ENCODE assay signal across 7 mouse cellular contexts in the genomic region with DNA sequence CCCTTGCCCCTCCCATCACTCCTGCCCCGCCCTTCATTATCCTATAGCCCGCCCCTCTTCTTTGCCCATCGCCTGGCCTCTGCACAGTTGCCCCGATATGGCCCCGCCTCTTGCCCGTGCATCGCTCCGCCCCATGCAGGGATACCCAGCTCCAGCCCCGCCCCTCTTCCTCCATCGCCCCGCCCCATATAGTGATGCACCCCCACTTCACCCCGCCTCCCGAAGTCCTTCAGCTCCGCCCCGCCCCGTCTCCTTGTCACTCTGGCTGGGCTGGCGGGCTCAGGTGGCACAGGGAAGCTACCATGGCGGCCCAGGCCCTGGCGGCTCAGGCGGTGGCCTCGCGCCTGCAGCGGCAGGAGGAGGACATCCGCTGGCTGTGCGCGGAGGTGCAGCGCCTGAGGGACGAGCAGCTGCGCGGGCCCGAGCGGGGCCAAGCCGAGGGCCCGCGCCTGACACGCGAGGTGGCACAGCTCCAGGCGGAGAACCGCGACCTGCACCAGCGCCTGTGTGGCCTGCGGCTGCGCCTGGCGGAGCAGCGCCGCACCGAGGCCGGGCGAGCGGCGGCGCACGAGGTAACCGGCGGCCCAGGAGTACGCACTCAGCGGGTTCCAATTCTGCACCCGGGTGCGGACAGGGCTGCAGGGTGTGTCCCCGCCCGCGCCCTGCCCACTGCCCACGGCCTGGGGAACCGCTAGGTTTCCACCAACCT. TPM values are rescaled to one million over a fixed set of nuclear protein-coding genes. Genes with fewer than 3 reads are reported as not detected.
DNase-seq lines count a peak whose midpoint lies in the region; ATAC-seq lines count a peak whose summit lies in the region.

A gene (plus strand): TSS at position 256 of the 709 bp plus-strand sequence.

- peak; percentile 98 for ATAC-seq in intestine, embryonic 16.5 days
- ATAC-seq in midbrain, embryonic 11.5 days (ENCODE audit: low FRiP score) = peak; percentile 97

- H3K27me3 ChIP-seq in intestine, embryonic 16.5 days (replicated peaks; ENCODE audit: control insufficient read depth, insufficient read depth, low read length) = no peaks in the 10 kb centered on the region
- peaks cover 2% of the 10 kb centered on the region; the same call in 1 of the 2 replicates for H3K27me3 ChIP-seq in midbrain, embryonic 11.5 days (ENCODE audit: control insufficient read depth, insufficient read depth, low read length)

- H3K27ac ChIP-seq in intestine, embryonic 16.5 days (ENCODE audit: low read length) = peak within 1 kb of the TSS; percentile 75
- peak within 1 kb of the TSS; percentile 45; the same call in 1 of the 2 replicates for H3K27ac ChIP-seq in midbrain, embryonic 11.5 days (ENCODE audit: low read depth, low read length)

- peaks cover 4% of the 10 kb centered on the region; the same call in 1 of the 2 replicates for H3K4me1 ChIP-seq in intestine, embryonic 16.5 days (ENCODE audit: control insufficient read depth, insufficient read depth, low read length)
- peaks cover 3% of the 10 kb centered on the region for H3K4me1 ChIP-seq in midbrain, embryonic 11.5 days (ENCODE audit: control insufficient read depth, insufficient read depth, low read length)

- peak; percentile 97 for DNase-seq in adrenal gland, adult 8-10 months
- peak; percentile 99 for DNase-seq in embryo, embryonic 9.5 days (ENCODE audit: extremely low spot score)
- DNase-seq in gastrocnemius, postnatal 4 days (ENCODE audit: low spot score in 2 of 2) = peak; percentile 83 to 93
- DNase-seq in left cerebral cortex, postnatal 36 days (ENCODE audit: low spot score in 2 of 2) = peak; percentile 93 to 96
- peak; percentile 99 for DNase-seq in midbrain, embryonic 11.5 days (ENCODE audit: low spot score, missing footprints)
- peak; percentile 90 for DNase-seq in skeletal muscle tissue, adult 2 months (ENCODE audit: low read depth, low spot score)

- intact Hi-C loops in left cerebral cortex, postnatal 36 days (cut with DNase I) = no loop called here

- under 1% methylated on average over 58 of the region's 64 CpGs for WGBS in intestine, embryonic 16.5 days
- under 1% methylated on average over 64 of the region's 64 CpGs for WGBS in midbrain, embryonic 11.5 days

- H3K36me3 ChIP-seq in intestine, embryonic 16.5 days (ENCODE audit: control insufficient read depth, insufficient read depth, low read length) = peaks cover 3% of the 10 kb centered on the region; the same call in 1 of the 2 replicates
- no peaks in the 10 kb centered on the region for H3K36me3 ChIP-seq in midbrain, embryonic 11.5 days (ENCODE audit: control insufficient read depth, insufficient read depth, low read length)

- H3K9ac ChIP-seq in intestine, embryonic 16.5 days (ENCODE audit: low read depth, low read length) = peak within 1 kb of the TSS; percentile 82
- H3K9ac ChIP-seq in midbrain, embryonic 11.5 days (ENCODE audit: low read length) = peak within 1 kb of the TSS; percentile 73

- H3K4me3 ChIP-seq in intestine, embryonic 16.5 days (ENCODE audit: low read length) = peak within 1 kb of the TSS; percentile 73
- H3K4me3 ChIP-seq in midbrain, embryonic 11.5 days (ENCODE audit: low read depth, low read length) = peak within 1 kb of the TSS; percentile 53

- H3K4me2 ChIP-seq in intestine, embryonic 16.5 days (ENCODE audit: low read depth, low read length) = peak within 1 kb of the TSS; percentile 92
- H3K4me2 ChIP-seq in midbrain, embryonic 11.5 days = peak within 1 kb of the TSS; percentile 71

- H3K9me3 ChIP-seq in intestine, embryonic 16.5 days (ENCODE audit: control insufficient read depth, low read length) = no peaks in the 10 kb centered on the region
- no peaks in the 10 kb centered on the region for H3K9me3 ChIP-seq in midbrain, embryonic 11.5 days (ENCODE audit: control insufficient read depth, low read length)

RNA-seq across cellular contexts. Expression of the gene that starts here (rescaled TPM):
- 10 to 100 TPM; 17.5 to 21.3 (median 18.7) TPM for total RNA-seq in adrenal gland, adult 8-10 months (2022)
- total RNA-seq in gastrocnemius, postnatal 4 days (2021) = 10 to 100 TPM; 38.1 to 44.6 TPM
- 5.9 and 6.6 TPM in 2 replicates for polyA plus RNA-seq in intestine, embryonic 16.5 days (2015; fragmentation: Nextera tagmentation; extraction: Ambion mirVana)
- 10 to 100 TPM; 40.0 to 43.8 TPM for total RNA-seq in left cerebral cortex, postnatal 36 days (2021)
- polyA plus RNA-seq in midbrain, embryonic 11.5 days (2014; fragmentation: Nextera tagmentation; extraction: Ambion mirVana) = 11.7 and 12.0 TPM in 2 replicates

Comparison
In these comparisons a context has a peak if more than half of its experiments do, and no peak if none do; other contexts are left out.
1. Peak in every context shown above with its lines: DNase-seq, ATAC-seq, H3K4me3 ChIP-seq and H3K27ac ChIP-seq.